Mouse (Mus musculus) cerebellum, adult (tissue): ENCODE measurements around the gene Gapvd1.

ENCODE experiments used
- ATAC-seq: cut with Nextera tagmentation; 2 replicates; pipeline ENCODE4 v1.9.2; 2017; ENCODE audit warnings: mild to moderate bottlenecking, moderate library complexity, mixed read lengths; ENCODE audit not compliant: insufficient number of reproducible peaks, low FRiP score, low TSS enrichment

Gapvd1 gene

GRCm38 (mm10) chr2:34727045-34727728, 27.8 kb downstream of the Gapvd1 start:
- no peak for ATAC-seq

- ATAC-seq: no peak
Observed at GRCm38 (mm10) chr2:34725269-34725668, 29.8 kb downstream of the Gapvd1 start.

GRCm38 (mm10) chr2:34718196-34718595, 36.8 kb downstream of the Gapvd1 start:
- no peak for ATAC-seq

- no peak for ATAC-seq
Observed at GRCm38 (mm10) chr2:34711904-34712303, 43.1 kb downstream of the Gapvd1 start.

DNA sequence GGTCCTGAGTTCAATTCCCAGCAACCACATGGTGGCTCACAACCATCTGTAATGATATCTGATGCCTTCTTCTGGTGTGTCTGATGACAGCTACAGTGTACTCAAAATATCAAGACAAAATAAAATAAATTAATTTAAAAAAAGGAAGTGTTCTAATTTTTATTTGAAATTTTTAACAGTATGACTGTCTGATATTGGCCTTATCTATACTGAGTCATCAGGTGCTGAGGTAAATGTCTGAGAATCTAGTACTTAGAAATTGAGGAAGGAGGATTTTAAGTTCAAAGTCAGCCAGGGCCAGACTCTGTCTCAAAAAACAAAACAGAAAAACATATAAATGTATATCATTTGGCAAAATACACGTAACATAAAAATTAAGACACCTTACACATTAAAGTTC, 46.4 kb downstream of the Gapvd1 start:
- ATAC-seq: no peak

- no peak for ATAC-seq
Observed at GRCm38 (mm10) chr2:34696592-34696991, 58.4 kb downstream of the Gapvd1 start.

GRCm38 (mm10) chr2:34692861-34693260, 62.2 kb downstream of the Gapvd1 start:
- no peak for ATAC-seq

GRCm38 (mm10) chr2:34684076-34684870, 70.8 kb downstream of the Gapvd1 start:
- ATAC-seq: no peak

- no peak for ATAC-seq
Observed at GRCm38 (mm10) chr2:34677976-34678375, 77.1 kb downstream of the Gapvd1 start.

DNA sequence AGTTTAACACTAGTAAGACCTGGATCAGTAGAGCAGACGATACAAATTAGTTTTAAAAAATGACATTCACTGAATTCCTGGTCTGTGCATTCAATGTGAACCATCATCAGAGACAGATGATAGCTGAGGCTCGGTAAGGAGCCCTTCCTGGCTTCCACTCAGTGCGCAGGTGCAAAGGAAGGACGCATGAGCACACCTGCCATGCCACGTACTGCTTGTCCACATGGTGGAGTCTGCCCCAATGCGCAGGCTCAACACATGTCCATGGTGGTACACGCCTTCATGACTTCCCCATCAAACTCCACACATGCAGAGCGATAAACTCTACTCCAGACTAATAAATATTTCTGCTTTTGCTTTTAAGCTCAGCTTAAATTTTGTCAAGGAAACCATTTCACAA, 78.0 kb downstream of the Gapvd1 start:
- ATAC-seq: no peak

GRCm38 (mm10) chr2:34673846-34674245, 81.2 kb downstream of the Gapvd1 start:
- ATAC-seq: no peak

GRCm38 (mm10) chr2:34671385-34672026, 83.5 kb downstream of the Gapvd1 start:
- ATAC-seq: peak; percentile 50

- ATAC-seq: no peak
Observed at GRCm38 (mm10) chr2:34670470-34670869, 84.6 kb downstream of the Gapvd1 start.

DNA sequence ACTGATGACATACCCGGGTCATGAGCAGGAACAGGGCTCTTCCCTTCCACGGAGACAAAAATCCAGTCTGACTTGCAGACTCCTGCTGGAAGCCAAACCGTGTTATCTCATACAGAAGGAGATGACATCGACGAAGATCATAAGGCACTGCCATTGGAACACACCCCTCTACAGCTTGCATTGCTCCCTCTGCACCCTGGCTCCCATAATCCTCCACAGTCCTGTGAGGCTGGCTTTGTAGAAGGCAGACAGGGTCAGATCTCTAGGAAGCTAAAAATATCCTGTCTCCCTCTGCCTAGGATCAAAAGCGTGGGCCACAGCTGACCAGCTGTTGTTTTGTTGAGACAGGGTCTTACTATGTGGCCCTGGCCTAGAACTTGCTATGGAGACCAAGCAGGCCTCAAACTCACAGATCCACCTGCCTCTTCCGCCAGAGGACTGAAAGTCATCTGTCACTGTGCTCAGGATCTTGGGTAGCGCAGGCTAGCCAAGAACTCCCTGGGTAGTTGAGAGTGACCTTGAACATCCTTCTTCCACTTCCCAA, 85.8 kb downstream of the Gapvd1 start:
- ATAC-seq: no peak

DNA sequence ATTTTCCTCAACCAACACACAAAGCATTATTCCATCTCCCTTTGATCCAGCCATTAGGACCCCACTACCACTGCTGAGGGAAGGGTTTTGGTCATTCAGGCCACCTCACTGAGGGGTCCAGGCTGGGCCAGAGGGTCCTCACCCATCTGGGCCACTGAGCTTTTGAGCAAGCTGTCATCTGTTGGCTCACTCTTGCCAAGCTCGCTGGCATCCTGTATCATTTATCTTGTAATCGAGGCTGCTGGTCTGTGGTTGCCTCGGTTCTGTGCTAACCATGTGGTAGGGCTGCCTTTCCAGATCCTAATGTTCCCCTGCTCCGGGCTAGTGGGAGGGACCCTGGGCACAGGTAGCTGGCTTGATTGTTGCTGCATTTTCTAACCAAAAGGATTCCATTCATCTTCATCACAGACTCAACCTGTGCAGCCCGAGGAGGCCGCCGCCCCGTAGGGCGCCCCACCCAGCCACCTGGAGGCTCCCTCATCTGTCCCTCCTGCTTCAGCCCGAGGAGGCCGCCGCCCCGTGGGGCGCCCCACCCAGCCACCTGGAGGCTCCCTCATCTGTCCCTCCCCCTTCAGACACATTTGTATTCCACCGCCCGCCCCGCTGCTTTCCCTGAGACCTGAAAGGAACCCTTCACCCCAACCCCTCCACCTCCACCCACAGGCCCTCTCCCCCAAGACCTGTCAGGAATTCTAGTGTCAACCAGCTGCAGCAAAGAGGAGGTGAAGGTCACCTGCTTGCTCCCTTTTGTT, 86.4 kb downstream of the Gapvd1 start:
- ATAC-seq: no peak

DNA sequence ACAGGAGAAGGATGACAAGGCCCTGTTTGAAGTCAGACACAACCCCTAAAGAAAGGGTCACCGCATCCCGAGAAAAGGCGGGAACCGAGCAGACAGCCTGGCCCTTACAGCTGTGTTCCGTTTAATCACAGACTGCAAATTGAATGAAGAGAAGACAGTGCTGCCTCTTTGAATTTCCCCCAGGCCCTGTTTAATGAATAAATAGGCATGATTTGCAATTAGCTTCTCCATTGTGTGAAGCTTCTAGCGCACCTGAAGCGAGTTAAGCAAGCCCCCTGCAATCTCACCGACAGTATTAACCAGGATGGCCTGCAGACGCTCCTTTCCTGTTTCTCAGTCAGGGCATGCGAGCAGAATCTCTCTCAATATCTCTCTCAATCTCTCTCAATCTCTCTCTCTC, 87.2 kb downstream of the Gapvd1 start:
- no peak for ATAC-seq

GRCm38 (mm10) chr2:34647410-34647809, 107.6 kb downstream of the Gapvd1 start:
- ATAC-seq: no peak

DNA sequence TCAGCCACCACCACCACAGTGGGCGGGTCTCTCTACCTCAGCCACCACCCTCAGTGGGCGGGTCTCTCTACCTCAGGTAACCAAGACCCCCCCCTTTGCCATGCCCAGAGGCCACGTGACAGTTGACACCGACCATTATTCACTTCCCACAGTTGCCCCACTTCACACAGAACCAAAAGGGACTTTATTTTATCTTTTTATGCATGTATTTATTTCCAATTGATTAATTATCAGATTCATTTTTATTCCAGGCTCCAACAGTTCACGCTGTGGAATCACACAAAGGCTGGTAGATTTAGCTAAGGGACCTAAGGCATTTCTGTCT, 108.5 kb downstream of the Gapvd1 start:
- no peak; the same call in 1 of the 2 replicates for ATAC-seq

DNA sequence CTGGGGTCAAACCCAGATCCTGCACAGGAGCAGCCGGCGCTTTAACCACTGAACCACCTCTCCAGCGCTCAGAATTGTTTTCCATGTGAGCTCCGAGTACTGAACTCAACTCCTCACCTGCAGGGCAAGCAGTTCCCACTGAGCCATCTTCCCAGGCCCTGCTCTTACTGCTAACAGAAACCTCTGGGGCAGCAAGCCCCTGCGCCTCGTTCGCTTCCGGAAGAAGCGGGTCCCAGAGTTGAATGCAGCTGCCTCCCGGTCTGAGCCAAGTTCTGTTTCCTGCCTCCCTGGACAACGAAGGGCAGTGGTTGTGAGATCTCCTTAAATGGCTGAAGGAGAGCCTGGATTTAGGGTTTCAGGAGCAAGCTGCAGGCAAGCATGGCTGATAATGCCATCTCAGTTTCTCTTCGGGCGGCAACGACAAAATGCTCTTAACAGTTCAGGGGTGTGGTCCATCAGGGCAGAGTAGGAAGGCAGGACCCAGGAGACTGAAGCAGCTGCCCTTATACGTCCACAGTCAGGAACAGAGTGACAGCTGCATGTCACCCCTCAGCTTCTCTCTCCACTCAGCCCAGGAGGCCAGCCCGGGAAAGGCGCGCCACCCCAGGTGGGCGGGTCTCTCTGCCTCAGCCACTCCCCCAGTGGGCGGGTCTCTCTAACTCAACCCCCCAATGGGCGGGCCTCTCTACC, 109.0 kb downstream of the Gapvd1 start:
- ATAC-seq: no peak
